Mouse (Mus musculus): ENCODE results near the gene Egflam. TPM values are rescaled to one million over a fixed set of nuclear protein-coding genes. Genes with fewer than 3 reads are reported as not detected.

Gene Egflam
- 9.1 and 10.2 TPM in 2 replicates for polyA plus RNA-seq (2016; fragmentation: Nextera tagmentation; extraction: Ambion mirVana)

- ATAC-seq (ENCODE audit: insufficient number of reproducible peaks, low FRiP score): peak; percentile 60
- Histone ChIP-seq H3K4me2 (peak within 1 kb of the TSS; percentile 96), H3K4me3 (peak within 1 kb of the TSS; percentile 71), H3K27me3 (replicated peaks) (peaks cover 12% of the 10 kb centered on the region), H3K9me3 (replicated peaks) (no peaks in the 10 kb centered on the region; the same call in 1 of the 2 replicates), H3K36me3 (no peaks in the 10 kb centered on the region), H3K9ac (peak within 1 kb of the TSS; percentile 69), H3K4me1 (replicated peaks) (peaks cover 6% of the 10 kb centered on the region), H3K27ac (ENCODE audit: poor library complexity, severe bottlenecking) (0 out of 2 replicates have a peak within 1 kb of the TSS, but pooled peaks have one; percentile 2)
- WGBS: under 1% methylated on average over 62 of the region's 62 CpGs
Measured at GRCm38 (mm10) chr15:7397818-7398608, at the start of gene Egflam. TSS of gene Egflam (minus strand) at chr15:7398395.

DNA sequence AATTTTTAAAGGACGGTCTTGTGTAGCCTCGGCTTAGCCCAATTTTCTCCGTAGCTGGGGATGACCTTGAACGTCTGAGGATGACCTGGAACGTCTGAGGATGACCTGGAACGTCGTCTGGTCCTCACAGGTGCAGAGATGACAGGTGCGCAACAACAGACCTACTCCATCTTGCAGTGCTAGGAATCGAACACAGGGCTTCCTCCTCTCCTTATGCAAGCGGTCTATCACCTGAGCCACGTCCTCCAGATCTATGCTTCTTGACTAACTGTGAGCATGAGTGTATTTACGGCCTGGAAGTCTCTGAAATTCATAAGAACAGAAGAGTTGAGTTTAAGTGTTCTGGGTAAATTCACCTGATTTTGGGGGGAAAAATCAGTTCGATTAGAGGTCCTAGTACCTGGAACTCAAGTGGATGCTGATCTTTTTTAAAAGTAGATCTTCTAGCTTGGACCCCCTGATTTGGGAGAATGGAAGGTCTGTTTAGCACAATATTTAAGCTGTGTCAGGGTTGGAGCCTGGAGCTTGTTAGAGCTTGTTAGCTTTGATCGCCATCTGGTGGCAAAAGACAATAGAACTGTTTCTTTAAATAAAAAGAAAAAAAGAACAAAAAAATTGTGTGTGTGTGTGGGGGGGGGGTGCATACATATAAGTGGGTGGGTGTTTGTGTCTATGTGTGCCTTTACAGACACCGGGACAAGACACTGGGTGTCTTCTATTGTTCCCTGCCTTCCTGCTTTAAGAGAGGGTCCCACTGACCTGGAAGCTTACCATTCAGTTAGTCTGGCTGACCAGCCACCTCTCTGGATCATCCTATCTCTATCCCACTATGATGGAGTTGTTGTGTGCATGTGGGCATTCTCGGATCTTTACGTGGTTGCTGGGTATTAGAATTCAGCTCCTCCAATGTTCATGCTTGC is 45.5 kb upstream of the Egflam start:
- H3K4me3 ChIP-seq: no peak overlapping the region
- WGBS: 62% methylated on average over 17 of the region's 17 CpGs
- no peak overlapping the region for H3K4me2 ChIP-seq
- no peak overlapping the region for H3K27ac ChIP-seq (ENCODE audit: poor library complexity, severe bottlenecking)
- H3K9ac ChIP-seq: no peak overlapping the region
- H3K27me3 ChIP-seq (replicated peaks): no peaks in the 10 kb centered on the region
- H3K9me3 ChIP-seq (replicated peaks): no peaks in the 10 kb centered on the region
- no peaks in the 10 kb centered on the region for H3K36me3 ChIP-seq
- H3K4me1 ChIP-seq (replicated peaks): peaks cover 19% of the 10 kb centered on the region
- no peak for ATAC-seq (ENCODE audit: insufficient number of reproducible peaks, low FRiP score)

DNA sequence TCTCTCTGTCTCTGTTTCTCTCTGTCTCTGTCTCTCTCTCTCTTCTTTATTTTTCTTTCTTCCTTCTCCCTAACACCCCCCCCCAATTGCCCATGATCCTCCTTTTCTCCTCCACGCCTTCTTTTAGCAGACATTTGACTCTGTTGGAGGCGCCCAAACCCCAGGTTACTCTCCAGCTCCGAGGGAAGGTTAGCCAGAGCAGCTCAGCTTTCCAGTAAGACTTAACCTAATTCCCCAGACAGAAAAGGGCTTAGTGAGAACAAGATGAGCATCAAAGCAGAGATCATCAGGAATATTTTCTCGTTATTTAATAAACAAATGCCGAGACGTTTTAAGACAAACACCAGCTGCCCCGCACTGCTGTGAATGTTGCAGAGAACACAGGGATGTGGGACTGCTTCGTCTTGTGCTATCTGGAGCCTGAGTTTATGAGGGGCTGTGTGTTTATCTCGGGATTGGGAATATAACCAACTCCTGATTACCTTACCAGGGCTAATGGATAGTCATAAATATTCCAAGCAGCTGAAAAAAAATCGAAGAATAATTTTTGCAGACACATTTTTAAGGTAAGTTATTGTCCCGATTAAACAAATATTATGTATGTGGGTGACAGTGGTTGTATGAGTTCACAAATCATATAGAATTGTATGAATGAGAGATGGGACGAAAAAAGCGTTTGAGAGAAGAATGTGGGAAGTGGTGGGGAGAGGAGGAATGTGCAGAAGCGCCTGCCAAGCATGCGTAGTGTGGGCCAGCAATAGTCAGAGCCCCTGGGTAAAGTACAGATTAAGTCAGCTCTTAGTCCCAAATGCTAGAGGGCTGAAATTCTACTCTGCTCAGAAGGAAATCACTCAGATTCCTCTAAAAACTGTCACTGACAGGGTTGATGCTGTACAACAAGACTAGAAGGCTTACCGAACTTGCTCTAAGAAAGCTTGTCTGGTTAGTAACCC is 44.2 kb upstream of the Egflam start:
- no peak overlapping the region for H3K27ac ChIP-seq (ENCODE audit: poor library complexity, severe bottlenecking)
- no peak for ATAC-seq (ENCODE audit: insufficient number of reproducible peaks, low FRiP score)
- 60% methylated on average over 16 of the region's 16 CpGs for WGBS

DNA sequence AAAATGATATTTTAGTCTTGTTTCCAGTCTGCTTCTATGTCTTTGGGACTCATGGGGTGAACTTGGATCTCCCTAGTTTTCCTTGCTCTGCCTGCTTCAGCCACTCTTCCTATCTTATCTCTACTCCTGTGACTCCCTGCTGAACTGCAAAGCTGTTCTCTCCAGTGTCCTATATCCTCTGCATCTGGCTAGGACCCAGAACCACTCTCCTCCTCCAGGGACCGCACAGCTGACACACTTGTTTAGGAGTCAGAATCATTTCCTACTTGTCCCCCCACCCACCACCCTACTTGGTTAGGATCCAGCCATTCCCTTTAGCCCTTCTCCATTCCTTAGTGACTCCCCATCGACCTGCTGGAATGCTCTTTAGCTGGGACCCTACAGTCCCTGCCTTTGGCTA is 26.1 kb upstream of the Egflam start:
- ATAC-seq (ENCODE audit: insufficient number of reproducible peaks, low FRiP score): no peak
- H3K4me2 ChIP-seq: no peak overlapping the region
- no peak overlapping the region for H3K4me3 ChIP-seq
- H3K27ac ChIP-seq (ENCODE audit: poor library complexity, severe bottlenecking): no peak overlapping the region
- 37% methylated on average over 2 of the region's 2 CpGs for whole genome bisulfite sequencing
- H3K9ac ChIP-seq: no peak overlapping the region
- H3K9me3 ChIP-seq (replicated peaks): no peaks in the 10 kb centered on the region
- no peaks in the 10 kb centered on the region for H3K36me3 ChIP-seq
- H3K4me1 ChIP-seq (replicated peaks): peaks cover 4% of the 10 kb centered on the region; the same call in 1 of the 2 replicates
- no peaks in the 10 kb centered on the region for H3K27me3 ChIP-seq (replicated peaks)

More for the DNA sequence above, 44.2 kb upstream of the Egflam start:
- Histone ChIP-seq H3K4me3 (no peak overlapping the region), H3K4me1 (replicated peaks) (peaks cover 19% of the 10 kb centered on the region), H3K4me2 (no peak overlapping the region), H3K36me3 (no peaks in the 10 kb centered on the region), H3K9me3 (replicated peaks) (no peaks in the 10 kb centered on the region), H3K27me3 (replicated peaks) (no peaks in the 10 kb centered on the region), H3K9ac (no peak overlapping the region)

DNA sequence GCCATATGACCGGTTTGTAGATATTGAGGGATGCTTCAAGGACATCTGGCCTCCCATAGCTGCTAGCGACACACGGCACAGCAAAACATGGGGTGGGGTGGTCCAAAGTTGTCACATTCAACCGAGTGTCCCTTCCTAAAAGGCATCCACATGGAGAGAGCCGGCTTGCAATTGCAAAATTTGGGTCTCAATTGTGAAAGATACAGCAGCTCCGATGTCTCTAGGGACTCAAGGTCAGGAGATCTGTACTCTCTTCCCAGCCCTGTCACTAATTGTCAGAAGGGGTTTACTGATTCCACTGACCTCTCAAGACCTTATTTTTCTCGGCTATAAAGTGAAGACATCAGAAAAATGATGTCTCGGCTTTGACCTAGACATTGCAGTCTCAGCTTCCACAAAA is 6.3 kb upstream of the Egflam start:
- no peaks in the 10 kb centered on the region for H3K36me3 ChIP-seq
- H3K4me3 ChIP-seq: no peak overlapping the region
- H3K9me3 ChIP-seq (replicated peaks): no peaks in the 10 kb centered on the region
- H3K9ac ChIP-seq: no peak overlapping the region
- WGBS: 78% methylated on average over 8 of the region's 8 CpGs
- no peaks in the 10 kb centered on the region for H3K4me1 ChIP-seq (replicated peaks)
- no peak overlapping the region for H3K27ac ChIP-seq (ENCODE audit: poor library complexity, severe bottlenecking)
- H3K4me2 ChIP-seq: no peak overlapping the region
- no peak for ATAC-seq (ENCODE audit: insufficient number of reproducible peaks, low FRiP score)
- H3K27me3 ChIP-seq (replicated peaks): peaks cover 9% of the 10 kb centered on the region

DNA sequence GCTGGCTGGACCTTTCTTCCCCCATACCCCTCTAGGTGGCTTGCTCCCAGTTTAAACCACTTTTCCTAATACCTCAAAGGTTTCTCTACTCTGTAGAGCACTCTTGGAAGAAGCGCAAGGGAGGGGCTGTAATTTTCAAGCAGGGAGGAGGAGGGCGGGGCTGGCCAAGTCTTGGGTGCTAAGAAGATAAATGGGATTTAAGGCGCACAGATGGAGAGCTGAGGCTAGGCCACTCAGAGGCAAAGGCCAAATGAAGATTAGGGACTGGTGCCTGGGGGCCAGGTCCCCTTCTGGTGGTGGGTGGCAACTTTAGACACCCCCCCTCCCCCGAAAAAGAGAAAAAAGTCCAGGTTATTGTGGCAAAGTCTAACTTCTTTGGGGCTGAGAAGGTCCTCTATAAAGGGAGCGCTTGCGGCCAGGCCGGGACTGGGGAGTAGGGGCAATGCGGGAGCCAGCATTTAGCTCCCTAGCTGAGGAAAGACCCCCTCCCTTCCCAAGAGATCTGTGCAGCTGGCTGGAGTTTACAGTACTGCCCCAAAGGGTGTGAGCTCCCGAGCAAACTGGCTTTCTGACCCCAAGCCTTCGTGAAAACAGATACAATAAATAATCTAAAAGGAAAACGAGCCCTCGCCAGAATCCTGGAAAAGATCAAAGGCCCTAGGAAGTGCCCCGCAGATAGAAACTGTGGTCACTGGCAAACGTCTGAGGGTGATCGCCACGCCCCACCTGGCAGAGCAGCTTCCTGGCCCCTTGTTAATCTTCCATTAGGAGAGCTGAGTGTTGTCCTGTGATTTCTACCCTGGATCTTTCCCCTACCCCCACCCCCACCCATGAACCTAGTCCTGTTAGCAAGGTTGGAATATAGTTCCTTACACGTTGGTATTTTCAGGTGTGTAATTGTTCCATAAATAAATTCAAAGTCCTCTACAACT is 680 bp upstream of the Egflam start:
- peaks cover 12% of the 10 kb centered on the region for H3K27me3 ChIP-seq (replicated peaks)

DNA sequence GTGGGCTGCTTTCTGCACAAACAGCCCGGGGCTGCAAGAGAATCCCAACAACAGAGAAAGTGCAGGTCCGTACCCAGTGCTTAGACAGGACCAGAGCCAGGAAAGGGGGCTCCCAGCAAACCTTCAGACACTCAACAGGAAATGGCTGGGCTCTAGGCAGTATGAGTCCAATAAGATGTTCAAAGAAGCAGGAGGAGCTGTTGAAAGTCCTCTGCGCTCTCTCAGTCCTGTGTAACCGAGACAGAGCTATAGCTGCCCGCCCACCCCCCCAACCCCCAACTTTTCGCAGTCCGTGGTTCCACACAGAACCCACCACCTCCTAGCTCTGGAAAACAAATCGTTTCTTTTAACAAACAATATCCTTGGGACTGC is 763 bp downstream of the Egflam start:
- 4% methylated on average over 8 of the region's 8 CpGs for WGBS
- Histone ChIP-seq H3K27me3 (replicated peaks) (peaks cover 12% of the 10 kb centered on the region), H3K9ac (peak overlapping the region; percentile 69), H3K4me2 (peak overlapping the region; percentile 96), H3K36me3 (no peaks in the 10 kb centered on the region), H3K4me3 (peak overlapping the region; percentile 71), H3K27ac (ENCODE audit: poor library complexity, severe bottlenecking) (0 out of 2 replicates have a peak overlapping the region, but pooled peaks have one; percentile 2), H3K9me3 (replicated peaks) (no peaks in the 10 kb centered on the region; the same call in 1 of the 2 replicates), H3K4me1 (replicated peaks) (peaks cover 6% of the 10 kb centered on the region)
- peak; percentile 69 for ATAC-seq (ENCODE audit: insufficient number of reproducible peaks, low FRiP score)

More for the DNA sequence above, 680 bp upstream of the Egflam start:
- 4% methylated on average over 17 of the region's 17 CpGs for WGBS
- Histone ChIP-seq H3K4me2 (peak overlapping the region; percentile 96), H3K36me3 (no peaks in the 10 kb centered on the region), H3K4me3 (peak overlapping the region; percentile 71), H3K9me3 (replicated peaks) (no peaks in the 10 kb centered on the region), H3K4me1 (replicated peaks) (peaks cover 6% of the 10 kb centered on the region), H3K9ac (peak overlapping the region; percentile 69), H3K27ac (ENCODE audit: poor library complexity, severe bottlenecking) (no peak overlapping the region)
- peak; percentile 51 for ATAC-seq (ENCODE audit: insufficient number of reproducible peaks, low FRiP score)

DNA sequence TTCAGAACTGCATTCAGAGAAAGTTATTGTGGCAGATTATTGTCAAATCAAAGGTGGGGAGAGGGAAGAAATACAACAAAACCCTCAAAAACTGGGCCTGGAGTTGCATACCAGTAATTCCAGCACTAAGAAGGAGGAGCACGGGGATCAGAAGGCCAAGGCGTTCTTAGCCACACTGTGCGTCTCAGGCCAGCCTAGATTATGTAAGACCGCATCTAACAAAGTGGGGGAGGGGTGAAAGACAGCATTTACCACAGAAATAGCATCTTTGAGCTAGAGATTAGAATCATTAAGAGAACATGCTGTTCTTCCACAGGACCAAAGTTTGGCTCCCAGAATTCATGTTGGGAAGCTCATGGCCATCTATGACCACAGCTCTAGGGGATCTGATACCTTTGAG is 14.8 kb downstream of the Egflam start:
- H3K36me3 ChIP-seq: no peaks in the 10 kb centered on the region
- no peaks in the 10 kb centered on the region for H3K4me1 ChIP-seq (replicated peaks)
- H3K4me2 ChIP-seq: no peak overlapping the region
- no peak for ATAC-seq (ENCODE audit: insufficient number of reproducible peaks, low FRiP score)
- H3K27ac ChIP-seq (ENCODE audit: poor library complexity, severe bottlenecking): no peak overlapping the region
- no peak overlapping the region for H3K4me3 ChIP-seq
- H3K27me3 ChIP-seq (replicated peaks): no peaks in the 10 kb centered on the region
- WGBS: 82% methylated on average over 4 of the region's 4 CpGs
- no peak overlapping the region for H3K9ac ChIP-seq
- H3K9me3 ChIP-seq (replicated peaks): no peaks in the 10 kb centered on the region

GRCm38 (mm10) chr15:7382457-7382856 is 15.7 kb downstream of the Egflam start:
- WGBS: 58% methylated on average over 10 of the region's 10 CpGs
- Histone ChIP-seq H3K9ac (no peak overlapping the region), H3K4me3 (no peak overlapping the region), H3K27ac (ENCODE audit: poor library complexity, severe bottlenecking) (no peak overlapping the region), H3K36me3 (no peaks in the 10 kb centered on the region), H3K4me2 (no peak overlapping the region), H3K4me1 (replicated peaks) (no peaks in the 10 kb centered on the region), H3K9me3 (replicated peaks) (no peaks in the 10 kb centered on the region), H3K27me3 (replicated peaks) (no peaks in the 10 kb centered on the region)
- ATAC-seq (ENCODE audit: insufficient number of reproducible peaks, low FRiP score): no peak

GRCm38 (mm10) chr15:7352635-7353051 is 45.6 kb downstream of the Egflam start:
- ATAC-seq (ENCODE audit: insufficient number of reproducible peaks, low FRiP score): no peak
- H3K4me1 ChIP-seq (replicated peaks): no peaks in the 10 kb centered on the region
- H3K27me3 ChIP-seq (replicated peaks): no peaks in the 10 kb centered on the region
- H3K9ac ChIP-seq: no peak overlapping the region
- H3K4me3 ChIP-seq: no peak overlapping the region
- H3K36me3 ChIP-seq: no peaks in the 10 kb centered on the region
- no peak overlapping the region for H3K27ac ChIP-seq (ENCODE audit: poor library complexity, severe bottlenecking)
- no peaks in the 10 kb centered on the region for H3K9me3 ChIP-seq (replicated peaks)
- 44% methylated on average over 1 of the region's 1 CpGs for WGBS
- no peak overlapping the region for H3K4me2 ChIP-seq

Measured in heart, embryonic 12.5 days (tissue).